Mouse (Mus musculus) T-helper 17 cell (primary cell): ENCODE results near the gene Mansc1.
"Not testable (repeated sequence)": the region's sequence is repeated elsewhere in the genome, so short reads cannot be mapped to it uniquely, and the experiment has no call there.

Source experiments
- in situ Hi-C, 2 experiments: fragments of 300-600 bp; cut with MboI, MseI; formaldehyde crosslinking; loops; 1 replicate in 1 of 2; 2 replicates in 1 of 2; pipeline ENCODE4 v1.15.1; 2025; ENCODE audit warnings: high pct_unique_total_duplicates in 2 of 2

Gene Mansc1

GRCm38 (mm10) chr6:134631947-134632687 lies at the start of gene Mansc1:
Mansc1 (minus strand) TSS chr6:134632488.
- in situ Hi-C loops: no loop called here

GRCm38 (mm10) chr6:134679330-134679729 lies 47.0 kb upstream of the Mansc1 start:
- in situ Hi-C loops: not testable (repeated sequence)

- in situ Hi-C loops: no loop called here
These were observed 45.7 kb upstream of the Mansc1 start for GRCm38 (mm10) chr6:134678037-134678436.

- in situ Hi-C loops: no loop called here
These were observed 45.2 kb upstream of the Mansc1 start for GRCm38 (mm10) chr6:134677504-134677903.

GRCm38 (mm10) chr6:134673712-134674111 lies 41.4 kb upstream of the Mansc1 start:
- in situ Hi-C loops: not testable (repeated sequence)

- in situ Hi-C loops: no loop called here
These were observed 38.7 kb upstream of the Mansc1 start for GRCm38 (mm10) chr6:134670881-134671411.

GRCm38 (mm10) chr6:134669179-134669865 lies 37.0 kb upstream of the Mansc1 start:
- in situ Hi-C loops: loop anchor here in 1 of 2 experiments (5.0 kb wide), 1 partner anchor 48 kb away; no protein-coding TSS in a partner anchor

- in situ Hi-C loops: loop anchor here in 1 of 2 experiments (5.0 kb wide), 1 partner anchor 49 kb away; no protein-coding TSS in a partner anchor
These were observed 36.2 kb upstream of the Mansc1 start for GRCm38 (mm10) chr6:134668519-134668918.

GRCm38 (mm10) chr6:134665817-134666216 lies 33.5 kb upstream of the Mansc1 start:
- in situ Hi-C loops: loop anchor here in 1 of 2 experiments (5.0 kb wide), 1 partner anchor 51 kb away; no protein-coding TSS in a partner anchor

GRCm38 (mm10) chr6:134664573-134664972 lies 32.3 kb upstream of the Mansc1 start:
- in situ Hi-C loops: no loop called here

GRCm38 (mm10) chr6:134660714-134661406 lies 28.6 kb upstream of the Mansc1 start:
- in situ Hi-C loops: no loop called here

- in situ Hi-C loops: loop anchor here (5.0 kb wide), 2 partner anchors 163 to 168 kb away; no protein-coding TSS in a partner anchor
These were observed 27.0 kb upstream of the Mansc1 start for GRCm38 (mm10) chr6:134659108-134659958.

- in situ Hi-C loops: loop anchor here (5.0 kb wide), 2 partner anchors 166 to 171 kb away; no protein-coding TSS in a partner anchor
These were observed 24.2 kb upstream of the Mansc1 start for GRCm38 (mm10) chr6:134656527-134656926.

GRCm38 (mm10) chr6:134648356-134648755 lies 16.1 kb upstream of the Mansc1 start:
- in situ Hi-C loops: no loop called here

- in situ Hi-C loops: no loop called here
These were observed 15.3 kb upstream of the Mansc1 start for GRCm38 (mm10) chr6:134647621-134648020.

GRCm38 (mm10) chr6:134646835-134647234 lies 14.5 kb upstream of the Mansc1 start:
- in situ Hi-C loops: no loop called here

GRCm38 (mm10) chr6:134643296-134643695 lies 11.0 kb upstream of the Mansc1 start:
- in situ Hi-C loops: no loop called here

GRCm38 (mm10) chr6:134641738-134642446 lies 9.6 kb upstream of the Mansc1 start:
- in situ Hi-C loops: no loop called here

- in situ Hi-C loops: no loop called here
These were observed 8.5 kb upstream of the Mansc1 start for GRCm38 (mm10) chr6:134640485-134641475.
